Mouse (Mus musculus) heart, adult 2 months (tissue): ENCODE measurements around the gene Ugt1a10. TPM values are rescaled to one million over a fixed set of nuclear protein-coding genes. Genes with fewer than 3 reads are reported as not detected.

Experiments used
- DNase-seq, 2 experiments: peaks; one replicate each; pipeline ENCODE4 v3.0.0; 2021
- H3K27ac ChIP-seq: fragments of 200-600 bp; 2 replicates; pipeline ENCODE4 v1.8.1; 2022
- H3K27me3 ChIP-seq: fragments of 200-500 bp; 2 replicates; pipeline ENCODE4 v1.6.1; 2012; ENCODE audit warnings: mild to moderate bottlenecking, low read length, inconsistent platforms, mixed read lengths; ENCODE audit not compliant: control insufficient read depth, insufficient read depth
- H3K36me3 ChIP-seq: fragments of 200-500 bp; 2 replicates; pipeline ENCODE4 v1.6.1; 2012; ENCODE audit warnings: low read length, inconsistent platforms; ENCODE audit not compliant: control insufficient read depth, insufficient read depth
- H3K4me1 ChIP-seq: fragments of 200-500 bp; 2 replicates; pipeline ENCODE4 v1.6.1; 2011; ENCODE audit warnings: low read length; ENCODE audit not compliant: control insufficient read depth, insufficient read depth
- H3K4me3 ChIP-seq: fragments of 200-600 bp; 2 replicates; pipeline ENCODE4 v1.8.1; 2022
- H3K79me2 ChIP-seq: fragments of 200-500 bp; replicated peaks from 2 replicates; pipeline ENCODE4 v1.6.1; 2012; ENCODE audit warnings: mild to moderate bottlenecking, inconsistent platforms, low read length, moderate library complexity, mixed read lengths; ENCODE audit not compliant: control insufficient read depth, insufficient read depth
- H3K9ac ChIP-seq: fragments of 200-500 bp; 2 replicates; pipeline ENCODE4 v1.6.1; 2012; ENCODE audit warnings: low read depth, mild to moderate bottlenecking, control low read depth, inconsistent platforms, low read length, mixed read lengths
- CTCF ChIP-seq: fragments of 200-600 bp; IDR thresholded peaks from 2 replicates; pipeline ENCODE4 v1.8.1; 2022; ENCODE audit warnings: antibody characterized with exemption, mild to moderate bottlenecking, moderate library complexity
- EP300 ChIP-seq: fragments of 200-500 bp; IDR thresholded peaks from 2 replicates; pipeline ENCODE4 v1.6.1; 2011; ENCODE audit warnings: low read depth, low read length, control low read depth; ENCODE audit not compliant: insufficient read depth
- POLR2A ChIP-seq: fragments of 200-500 bp; IDR thresholded peaks from 2 replicates; pipeline ENCODE4 v1.6.1; 2011; ENCODE audit warnings: mild to moderate bottlenecking, low read depth, low read length, control low read depth; ENCODE audit not compliant: insufficient read depth
- WGBS: fragments of 180-500 bp; shearing (Covaris S2); methylation state at CpG from one replicate; pipeline ENCODE4 v1.1.7; 2018; 5-methylcytosine and 5-hydroxymethylcytosine counted together
- intact Hi-C: fragments of 180-260 bp; cut with DNase I; formaldehyde crosslinking; loops from one replicate; pipeline ENCODE4 v1.15.1; 2025
- polyA plus RNA-seq: library from polyadenylated mRNA; depleted of rRNA; stranded (reverse); fragments of >200 nt; gene quantifications from 2 replicates; pipeline ENCODE4 v1.2.3, GENCODE M21; 2012
- total RNA-seq, 2 experiments: library from RNA; stranded (reverse); gene quantifications; 2 replicates each; pipeline ENCODE4 v1.2.3; 2021

Ugt1a10 gene
- total and polyA plus RNA-seq, 3 experiments: not detected

DNA sequence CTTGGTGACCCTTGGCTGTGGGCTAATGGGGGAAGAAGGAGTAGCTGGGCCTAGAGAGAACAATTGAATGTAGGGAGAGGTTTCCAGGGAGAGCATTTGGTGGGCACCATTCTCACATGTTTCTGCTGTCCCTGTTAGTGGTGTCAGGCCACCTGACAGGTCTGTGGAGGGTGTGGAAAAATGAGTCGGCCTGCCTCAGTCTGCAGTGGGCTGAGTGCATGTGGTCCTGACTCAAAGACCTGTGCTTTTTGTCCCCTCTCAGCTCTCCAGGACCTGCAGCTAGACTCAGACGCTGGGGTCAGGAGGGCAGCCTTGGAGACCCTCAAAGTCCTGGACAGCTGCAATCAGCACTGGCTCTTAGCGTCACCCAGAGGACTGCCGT lies 204.4 kb downstream of the Ugt1a10 start:
- Histone ChIP-seq H3K27ac (no peak overlapping the region), H3K27me3 (no peaks in the 10 kb centered on the region), H3K4me1 (peaks cover 3% of the 10 kb centered on the region), H3K9ac (no peak overlapping the region), H3K4me3 (no peak overlapping the region), H3K79me2 (no peaks in the 10 kb centered on the region), H3K36me3 (no peaks in the 10 kb centered on the region)
- intact Hi-C loops: no loop called here
- no peak for TF ChIP-seq CTCF
- TF ChIP-seq EP300: no peak
- TF ChIP-seq POLR2A: no peak
- 73% methylated on average over 4 of the region's 4 CpGs for WGBS
- DNase-seq: peak in 1 of 2 experiments; percentile 44

DNA sequence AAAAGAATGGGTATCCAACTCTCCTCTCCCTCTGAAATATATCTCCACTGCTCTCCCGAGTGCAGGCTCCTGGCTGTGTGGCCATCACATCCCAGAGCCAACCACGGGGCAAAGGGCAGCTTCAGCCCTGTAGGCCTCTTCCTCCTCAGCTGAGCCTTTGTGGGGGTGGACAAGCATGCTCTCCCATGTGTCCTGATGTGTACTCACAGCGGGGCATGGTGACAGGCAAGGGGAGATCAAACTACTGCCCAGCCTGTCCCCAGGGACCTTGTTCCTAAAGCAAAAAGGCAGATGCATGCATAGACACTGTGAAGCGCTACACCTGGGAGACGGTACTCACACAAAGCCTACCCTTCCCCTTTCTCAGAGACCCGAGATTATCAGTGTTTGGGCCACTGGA lies 204.9 kb downstream of the Ugt1a10 start:
- Histone ChIP-seq H3K9ac (no peak overlapping the region), H3K79me2 (no peaks in the 10 kb centered on the region), H3K4me1 (peaks cover 3% of the 10 kb centered on the region), H3K4me3 (no peak overlapping the region), H3K27ac (no peak overlapping the region), H3K36me3 (no peaks in the 10 kb centered on the region), H3K27me3 (no peaks in the 10 kb centered on the region)
- DNase-seq: peak in 1 of 2 experiments; percentile 60
- TF ChIP-seq CTCF (no peak), POLR2A (no peak), EP300 (no peak)
- intact Hi-C loops: no loop called here
- 66% methylated on average over 6 of the region's 6 CpGs for WGBS

DNA sequence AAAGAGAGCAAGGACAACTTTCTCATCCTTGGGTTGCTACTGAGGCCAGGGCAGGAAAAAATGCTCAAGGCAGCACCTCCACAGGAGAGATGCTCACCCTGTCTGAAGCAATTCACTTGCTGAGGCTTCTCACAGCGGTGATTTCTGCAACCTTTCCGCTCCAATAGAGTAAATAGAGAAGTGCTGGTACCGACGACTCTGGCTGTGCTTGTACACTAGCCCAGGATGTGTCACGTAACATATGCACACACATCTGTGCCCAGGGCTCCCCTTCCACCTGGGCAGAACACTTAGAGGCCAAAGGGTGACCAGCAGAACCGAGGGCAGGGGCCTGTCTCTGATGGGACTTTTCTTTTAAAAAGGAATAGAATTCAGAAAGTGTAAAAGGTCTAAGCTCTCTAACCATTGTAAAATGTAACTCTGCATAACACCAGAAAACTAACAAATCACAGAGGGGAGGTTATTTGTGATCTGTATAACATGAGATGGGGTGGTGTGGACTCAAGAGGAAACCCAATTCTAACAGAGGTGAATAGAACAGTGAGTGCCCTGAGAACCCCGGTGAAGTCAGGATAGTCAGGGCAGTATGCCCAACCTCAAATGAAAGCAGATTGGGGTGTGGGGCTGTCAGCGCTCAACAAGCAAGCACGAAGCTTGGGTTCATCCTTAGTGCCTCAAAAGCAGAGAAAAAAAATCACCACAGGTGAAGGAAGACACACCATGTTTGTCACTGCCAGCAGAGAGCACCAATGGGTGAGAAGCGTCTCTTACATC lies 205.6 kb downstream of the Ugt1a10 start:
- Histone ChIP-seq H3K27me3 (no peaks in the 10 kb centered on the region), H3K27ac (no peak overlapping the region), H3K4me1 (peaks cover 3% of the 10 kb centered on the region), H3K9ac (no peak overlapping the region), H3K4me3 (no peak overlapping the region), H3K36me3 (no peaks in the 10 kb centered on the region), H3K79me2 (no peaks in the 10 kb centered on the region)
- TF ChIP-seq CTCF (no peak), POLR2A (no peak), EP300 (no peak)
- 83% methylated on average over 10 of the region's 10 CpGs for WGBS
- intact Hi-C loops: no loop called here
- peak in 1 of 2 experiments; percentile 29 for DNase-seq

DNA sequence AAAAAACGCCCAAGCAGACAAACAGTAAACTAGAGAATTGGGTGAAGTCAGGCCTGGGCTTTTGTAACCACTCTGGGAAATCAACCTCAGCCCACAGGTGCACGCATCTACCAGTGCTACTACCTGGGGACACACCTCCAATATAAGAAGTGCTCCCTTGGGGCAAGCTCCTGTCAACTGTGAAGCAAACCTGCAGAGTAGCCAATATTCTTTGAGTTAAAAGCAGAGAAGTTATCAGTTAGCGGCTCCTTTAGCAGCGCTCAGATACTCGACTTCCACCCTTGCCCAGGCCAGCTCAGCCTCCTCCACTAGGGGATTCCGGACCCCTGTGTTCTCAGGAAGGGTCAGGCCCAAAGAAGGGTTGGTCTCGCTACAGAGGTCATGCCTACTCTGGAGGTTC lies 206.5 kb downstream of the Ugt1a10 start:
- H3K36me3 ChIP-seq: no peaks in the 10 kb centered on the region
- peaks cover 3% of the 10 kb centered on the region for H3K4me1 ChIP-seq

DNA sequence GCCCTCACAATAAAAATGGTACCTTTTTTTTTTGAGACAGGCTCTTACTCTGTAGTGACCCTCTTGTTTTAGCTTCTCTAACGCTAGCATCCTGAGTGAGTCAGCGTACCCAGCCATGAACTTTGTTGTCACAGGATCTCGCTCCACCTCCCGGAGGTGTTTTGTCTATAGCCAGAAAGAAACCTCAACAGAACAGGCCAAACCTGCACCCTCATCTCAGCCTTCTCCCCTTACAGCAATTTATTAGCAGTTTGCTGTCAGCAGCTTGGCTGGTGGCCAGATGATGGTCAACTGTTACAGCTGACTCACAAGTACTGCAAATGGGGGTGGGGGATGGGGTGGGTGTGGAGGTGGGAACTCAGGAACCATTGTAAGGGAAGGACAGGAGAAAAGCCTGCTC lies 207.1 kb downstream of the Ugt1a10 start:
- Histone ChIP-seq H3K27me3 (no peaks in the 10 kb centered on the region), H3K4me1 (peaks cover 3% of the 10 kb centered on the region), H3K36me3 (no peaks in the 10 kb centered on the region), H3K79me2 (no peaks in the 10 kb centered on the region), H3K9ac (no peak overlapping the region), H3K27ac (no peak overlapping the region), H3K4me3 (no peak overlapping the region)
- TF ChIP-seq CTCF: no peak
- no peak for TF ChIP-seq EP300
- no peak for TF ChIP-seq POLR2A
- intact Hi-C loops: no loop called here
- WGBS: 75% methylated on average over 4 of the region's 4 CpGs
- peak in 1 of 2 experiments; percentile 40 for DNase-seq

More for the DNA sequence above, 206.5 kb downstream of the Ugt1a10 start:
- 83% methylated on average over 7 of the region's 7 CpGs for WGBS
- no peaks in the 10 kb centered on the region for H3K27me3 ChIP-seq
- H3K4me3 ChIP-seq: no peak overlapping the region
- no peak for DNase-seq
- no peak overlapping the region for H3K9ac ChIP-seq
- TF ChIP-seq POLR2A: no peak
- TF ChIP-seq EP300: no peak
- TF ChIP-seq CTCF: no peak
- intact Hi-C loops: no loop called here
- H3K27ac ChIP-seq: no peak overlapping the region
- no peaks in the 10 kb centered on the region for H3K79me2 ChIP-seq

DNA sequence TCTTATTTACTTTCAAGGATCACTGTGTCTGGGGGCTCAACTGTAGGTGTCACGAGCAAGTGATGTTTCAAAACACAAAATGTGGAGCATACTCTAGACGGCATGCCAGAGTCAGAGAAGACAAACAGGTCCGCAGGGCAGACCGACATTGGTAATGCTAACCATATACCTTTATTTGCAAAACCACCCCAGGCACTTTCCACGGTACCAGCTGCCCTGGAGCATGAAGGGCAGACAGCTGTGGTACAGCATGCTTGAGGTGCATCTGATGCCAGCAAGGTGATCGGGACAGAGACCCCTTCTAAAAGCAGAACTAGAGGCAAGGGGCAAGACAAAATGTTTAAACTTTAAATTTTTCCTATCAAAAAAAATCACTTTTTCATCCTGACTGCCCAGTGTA lies 207.8 kb downstream of the Ugt1a10 start:
- 77% methylated on average over 6 of the region's 6 CpGs for WGBS
- Histone ChIP-seq H3K79me2 (no peaks in the 10 kb centered on the region), H3K4me3 (no peak overlapping the region), H3K27me3 (no peaks in the 10 kb centered on the region), H3K4me1 (peaks cover 3% of the 10 kb centered on the region), H3K27ac (no peak overlapping the region), H3K9ac (no peak overlapping the region), H3K36me3 (no peaks in the 10 kb centered on the region)
- DNase-seq: peak in 1 of 2 experiments; percentile 36
- TF ChIP-seq EP300: no peak
- TF ChIP-seq POLR2A: no peak
- no peak for TF ChIP-seq CTCF
- intact Hi-C loops: no loop called here
